Mouse (Mus musculus) kidney, postnatal 25 days (tissue): ENCODE data around the gene Hist1h1d.
"Not testable (repeated sequence)": the region's sequence is repeated elsewhere in the genome, so short reads cannot be mapped to it uniquely, and the experiment has no call there.

ENCODE experiments used
- DNase-seq, 2 experiments: peaks; one replicate each; pipeline ENCODE4 v3.0.0; 2021; ENCODE audit warnings: mixed read lengths in 2 of 2

Hist1h1d gene

GRCm38 (mm10) chr13:23550761-23551145, 2.3 kb upstream of the Hist1h1d start:
- DNase-seq = no peak

- peak; percentile 83 to 88 for DNase-seq
Measured at GRCm38 (mm10) chr13:23551146-23551834, 1.8 kb upstream of the Hist1h1d start, which contains the start of gene Hist1h4f. TSS of gene Hist1h4f (minus strand) at chr13:23551648.

- no peak for DNase-seq
Measured at GRCm38 (mm10) chr13:23551931-23552914, 839 bp upstream of the Hist1h1d start.

- no peak for DNase-seq
Measured at GRCm38 (mm10) chr13:23554393-23554792, 1.3 kb downstream of the Hist1h1d start.

GRCm38 (mm10) chr13:23554925-23555838, 2.1 kb downstream of the Hist1h1d start:
- peak; percentile 70 to 86 for DNase-seq

GRCm38 (mm10) chr13:23555839-23556416, 2.9 kb downstream of the Hist1h1d start:
- peak; percentile 73 to 78 for DNase-seq

GRCm38 (mm10) chr13:23556906-23557305, 3.8 kb downstream of the Hist1h1d start:
- DNase-seq = no peak

- DNase-seq = not testable (repeated sequence)
Measured at GRCm38 (mm10) chr13:23560699-23561098, 7.6 kb downstream of the Hist1h1d start.

- DNase-seq = not testable (repeated sequence)
Measured at GRCm38 (mm10) chr13:23561531-23561882, 8.4 kb downstream of the Hist1h1d start.

GRCm38 (mm10) chr13:23561883-23562659, 9.0 kb downstream of the Hist1h1d start, which contains the start of gene Hist1h3e:
TSS of gene Hist1h3e (minus strand) at chr13:23562369.
- peak; percentile 93 to 96 for DNase-seq

- peak in 1 of 2 experiments; percentile 45 for DNase-seq
Measured at GRCm38 (mm10) chr13:23562699-23563462, 9.8 kb downstream of the Hist1h1d start.

GRCm38 (mm10) chr13:23564482-23564881, 11.4 kb downstream of the Hist1h1d start:
- no peak for DNase-seq

- not testable (repeated sequence) for DNase-seq
Measured at GRCm38 (mm10) chr13:23570261-23571021, 17.4 kb downstream of the Hist1h1d start.

GRCm38 (mm10) chr13:23571022-23571503, 18.0 kb downstream of the Hist1h1d start, which contains the start of the genes Hist1h2ae and Hist1h2bg:
TSS of gene Hist1h2ae (minus strand) at chr13:23571220.
TSS of gene Hist1h2bg (plus strand) at chr13:23571396.
- peak in 1 of 2 experiments; percentile 60 for DNase-seq

GRCm38 (mm10) chr13:23571504-23572217, 18.6 kb downstream of the Hist1h1d start:
- DNase-seq = not testable (repeated sequence)

- no peak for DNase-seq
Measured at GRCm38 (mm10) chr13:23572218-23573033, 19.4 kb downstream of the Hist1h1d start.
